Mouse (Mus musculus): ENCODE measurements around the gene Ms4a6b. TPM values are rescaled to one million over a fixed set of nuclear protein-coding genes. Genes with fewer than 3 reads are reported as not detected.
"Not testable (repeated sequence)": the region's sequence is repeated elsewhere in the genome, so short reads cannot be mapped to it uniquely, and the experiment has no call there.

Ms4a6b gene
- not detected in 2 replicates for total RNA-seq (2012; rRNA removed)
- polyA plus RNA-seq (2012; ENCODE audit: insufficient read depth in 1 of 2, insufficient read length in 2 of 2, low read depth in 1 of 2, low replicate concordance in 2 of 2, missing spikeins in 1 of 2): not detected

GRCm38 (mm10) chr19:11516246-11516645 lies at the start of gene Ms4a6b:
Gene Ms4a6b (plus strand): TSS chr19:11516512.
- no peaks in the 10 kb centered on the region for H3K4me1 ChIP-seq (ENCODE audit: control insufficient read depth in 1 of 2, insufficient read depth in 2 of 2, low read length in 2 of 2)
- H3K79me2 ChIP-seq (ENCODE audit: control insufficient read depth, insufficient read depth, low read length, poor library complexity): no peaks in the 10 kb centered on the region
- H3K27ac ChIP-seq (ENCODE audit: control insufficient read depth, low read depth, low read length): no peak within 1 kb of the TSS
- DNase-seq (ENCODE audit: low read depth, low spot score): no peak
- no peak within 1 kb of the TSS for H3K4me3 ChIP-seq (ENCODE audit: control insufficient read depth in 1 of 2, insufficient read depth in 1 of 2, low read depth in 2 of 2, low read length in 2 of 2)
- TF ChIP-seq SMC3 (IDR thresholded peaks at IDR 0.05; ENCODE audit: low read depth, low read length): no peak
- no peak for TF ChIP-seq MAFK (IDR thresholded peaks at IDR 0.05; ENCODE audit: borderline replicate concordance, low read depth, low read length)
- no peak for TF ChIP-seq MEF2A (IDR thresholded peaks at IDR 0.05; ENCODE audit: extremely low read depth, insufficient replicate concordance, low read depth, low read length, poor library complexity, severe bottlenecking)
- no peak for TF ChIP-seq USF1 (IDR thresholded peaks at IDR 0.05; ENCODE audit: low read depth, low read length)
- no peak for TF ChIP-seq RAD21 (IDR thresholded peaks at IDR 0.05; ENCODE audit: low read depth, low read length)
- TF ChIP-seq ZNF384 (IDR thresholded peaks at IDR 0.05; ENCODE audit: low read depth, low read length): no peak
- TF ChIP-seq ZMIZ1 (IDR thresholded peaks at IDR 0.05; ENCODE audit: low read depth, low read length): no peak
- TF ChIP-seq POLR2A (IDR thresholded peaks at IDR 0.05; ENCODE audit: control insufficient read depth in 1 of 2, insufficient read depth in 1 of 2, low read depth in 1 of 2, low read length in 2 of 2, poor library complexity in 1 of 2): no peak
- no peak for TF ChIP-seq CHD2 (IDR thresholded peaks at IDR 0.05; ENCODE audit: low read length)
- no peak for TF ChIP-seq TBP (IDR thresholded peaks at IDR 0.05; ENCODE audit: low read depth, low read length)
- TF ChIP-seq MAX (IDR thresholded peaks at IDR 0.05; ENCODE audit: low read length): no peak
- H3K27me3 ChIP-seq (ENCODE audit: control insufficient read depth in 1 of 2, insufficient read depth in 2 of 2, low read length in 2 of 2): peaks cover 2 to 8% of the 10 kb centered on the region in 2 experiments; a peak in 3 of 4 replicates
- H3K9ac ChIP-seq (ENCODE audit: control insufficient read depth, low read depth, low read length, poor library complexity, severe bottlenecking): no peak within 1 kb of the TSS
- no peaks in the 10 kb centered on the region for H3K9me3 ChIP-seq (replicated peaks; ENCODE audit: insufficient read depth, low read length)
- no peaks in the 10 kb centered on the region for H3K36me3 ChIP-seq (ENCODE audit: control insufficient read depth in 1 of 2, insufficient read depth in 2 of 2, low read length in 2 of 2)

GRCm38 (mm10) chr19:11468361-11468760 lies 48.0 kb upstream of the Ms4a6b start:
- H3K9ac ChIP-seq (ENCODE audit: control insufficient read depth, low read depth, low read length, poor library complexity, severe bottlenecking); H3K27me3 ChIP-seq (ENCODE audit: control insufficient read depth in 1 of 2, insufficient read depth in 2 of 2, low read length in 2 of 2); H3K27ac ChIP-seq (ENCODE audit: control insufficient read depth, low read depth, low read length); H3K4me1 ChIP-seq (ENCODE audit: control insufficient read depth in 1 of 2, insufficient read depth in 2 of 2, low read length in 2 of 2); H3K36me3 ChIP-seq (ENCODE audit: control insufficient read depth in 1 of 2, insufficient read depth in 2 of 2, low read length in 2 of 2); DNase-seq (ENCODE audit: low read depth, low spot score); H3K4me3 ChIP-seq (ENCODE audit: control insufficient read depth in 1 of 2, insufficient read depth in 1 of 2, low read depth in 2 of 2, low read length in 2 of 2); H3K79me2 ChIP-seq (ENCODE audit: control insufficient read depth, insufficient read depth, low read length, poor library complexity); H3K9me3 ChIP-seq (replicated peaks; ENCODE audit: insufficient read depth, low read length): not testable (repeated sequence)

- H3K4me1 ChIP-seq (ENCODE audit: control insufficient read depth in 1 of 2, insufficient read depth in 2 of 2, low read length in 2 of 2); H3K27me3 ChIP-seq (ENCODE audit: control insufficient read depth in 1 of 2, insufficient read depth in 2 of 2, low read length in 2 of 2); H3K9me3 ChIP-seq (replicated peaks; ENCODE audit: insufficient read depth, low read length); H3K9ac ChIP-seq (ENCODE audit: control insufficient read depth, low read depth, low read length, poor library complexity, severe bottlenecking); H3K36me3 ChIP-seq (ENCODE audit: control insufficient read depth in 1 of 2, insufficient read depth in 2 of 2, low read length in 2 of 2); H3K4me3 ChIP-seq (ENCODE audit: control insufficient read depth in 1 of 2, insufficient read depth in 1 of 2, low read depth in 2 of 2, low read length in 2 of 2); H3K79me2 ChIP-seq (ENCODE audit: control insufficient read depth, insufficient read depth, low read length, poor library complexity); H3K27ac ChIP-seq (ENCODE audit: control insufficient read depth, low read depth, low read length); DNase-seq (ENCODE audit: low read depth, low spot score): not testable (repeated sequence)
Observed at GRCm38 (mm10) chr19:11469215-11469614, 47.1 kb upstream of the Ms4a6b start, which contains the start of gene Ms4a6c. Gene Ms4a6c (plus strand): TSS chr19:11469366.

Data from MEL (cell line).